Comparison of ENCODE assay signal across 8 mouse cellular contexts in the genomic region with DNA sequence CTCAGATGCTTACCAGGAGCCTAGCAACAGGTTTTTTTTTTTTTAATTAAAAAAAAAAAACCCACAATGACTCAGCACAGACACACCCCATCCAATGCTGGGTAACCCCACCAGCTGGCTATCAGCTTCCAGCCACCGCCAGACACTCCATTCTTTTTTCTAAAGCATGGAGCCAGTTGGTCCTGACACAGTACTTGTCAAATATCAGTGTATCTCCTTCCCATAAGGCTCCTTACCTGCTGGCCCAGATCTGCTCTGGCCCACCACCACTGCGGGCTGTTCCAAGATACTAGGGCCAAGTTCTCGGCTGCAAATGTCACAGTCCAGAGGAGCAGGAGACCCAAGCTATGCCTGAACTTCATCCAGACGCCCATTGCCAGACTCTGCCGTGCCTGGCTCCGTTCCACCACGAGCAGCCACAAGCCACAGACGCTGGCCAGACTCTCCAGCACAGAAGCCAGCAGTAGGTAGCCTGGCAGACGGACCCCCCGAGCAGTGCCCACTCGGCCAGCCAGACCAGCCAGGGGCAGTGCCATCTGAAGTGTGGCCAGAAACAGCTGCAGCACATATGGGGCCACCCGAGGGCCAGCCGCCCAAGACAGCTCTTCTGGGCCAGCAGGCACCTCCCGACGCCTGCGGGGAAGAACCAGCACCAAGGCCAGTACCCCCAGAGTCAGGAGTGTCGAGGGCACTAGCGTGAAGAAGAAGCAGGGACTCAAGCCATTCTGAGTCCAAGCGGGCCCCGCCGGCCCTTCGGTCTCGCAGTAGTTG. TPM values are rescaled to one million over a fixed set of nuclear protein-coding genes. Genes with fewer than 3 reads are reported as not detected.
A peak's percentile ranks its signal among the peaks of the same experiment; 100 is the strongest.
DNase-seq lines count a peak whose midpoint lies in the region; ATAC-seq and TF ChIP-seq lines count a peak whose summit lies in the region.

No protein-coding gene starts in this region.

- H3K9me3 ChIP-seq in lung, embryonic 15.5 days: no peaks in the 10 kb centered on the region
- H3K9me3 ChIP-seq in erythroblast, embryonic 14.5 days (ENCODE audit: control insufficient read depth, low read length): peaks cover 7% of the 10 kb centered on the region
- no peaks in the 10 kb centered on the region for H3K9me3 ChIP-seq in heart, embryonic 16.5 days (replicated peaks; ENCODE audit: control insufficient read depth, low read length)
- H3K9me3 ChIP-seq in lung, embryonic 16.5 days (ENCODE audit: control insufficient read depth, low read length): 0 out of 2 replicates have a peak, but pooled peaks cover 2% of the 10 kb centered on the region

- H3K9ac ChIP-seq in lung, embryonic 15.5 days: peak overlapping the region; percentile 49
- peak overlapping the region; percentile 76 for H3K9ac ChIP-seq in heart, embryonic 16.5 days (ENCODE audit: low read length)
- peak overlapping the region; percentile 73 for H3K9ac ChIP-seq in lung, embryonic 16.5 days (ENCODE audit: low read length)

- peaks cover 24% of the 10 kb centered on the region; the same call in 1 of the 2 replicates for H3K36me3 ChIP-seq in lung, embryonic 15.5 days
- peaks cover 89% of the 10 kb centered on the region for H3K36me3 ChIP-seq in erythroblast, embryonic 14.5 days (ENCODE audit: control insufficient read depth)
- peaks cover 31% of the 10 kb centered on the region for H3K36me3 ChIP-seq in heart, embryonic 16.5 days (ENCODE audit: control insufficient read depth, insufficient read depth)
- peaks cover 12% of the 10 kb centered on the region for H3K36me3 ChIP-seq in lung, embryonic 16.5 days (ENCODE audit: control insufficient read depth, insufficient read depth, low read length)

- 5% methylated on average over 23 of the region's 23 CpGs for WGBS in lung, embryonic 15.5 days
- WGBS in heart, embryonic 16.5 days: 6% methylated on average over 23 of the region's 23 CpGs
- WGBS in lung, embryonic 16.5 days: 4% methylated on average over 23 of the region's 23 CpGs

- H3K4me1 ChIP-seq in lung, embryonic 15.5 days: peaks cover 17% of the 10 kb centered on the region
- H3K4me1 ChIP-seq in erythroblast, embryonic 14.5 days (ENCODE audit: control insufficient read depth): peaks cover 68% of the 10 kb centered on the region
- H3K4me1 ChIP-seq in heart, embryonic 16.5 days (ENCODE audit: control insufficient read depth, insufficient read depth, low read length): peaks cover 8% of the 10 kb centered on the region
- peaks cover 14% of the 10 kb centered on the region for H3K4me1 ChIP-seq in lung, embryonic 16.5 days (replicated peaks; ENCODE audit: control insufficient read depth, insufficient read depth, low read length)

- peak overlapping the region; percentile 66 for H3K4me3 ChIP-seq in lung, embryonic 15.5 days
- peak overlapping the region; percentile 87 for H3K4me3 ChIP-seq in erythroblast, embryonic 14.5 days (replicated peaks)
- H3K4me3 ChIP-seq in heart, embryonic 16.5 days (ENCODE audit: low read length): peak overlapping the region; percentile 72
- peak overlapping the region; percentile 66 for H3K4me3 ChIP-seq in lung, embryonic 16.5 days (ENCODE audit: low read length)

- peak overlapping the region; percentile 44; the same call in 1 of the 2 replicates for H3K27ac ChIP-seq in lung, embryonic 15.5 days
- H3K27ac ChIP-seq in heart, embryonic 16.5 days (ENCODE audit: low read length): no peak overlapping the region
- H3K27ac ChIP-seq in lung, embryonic 16.5 days (ENCODE audit: low read length): peak overlapping the region; percentile 14; the same call in 1 of the 2 replicates

- H3K4me2 ChIP-seq in lung, embryonic 15.5 days: peak overlapping the region; percentile 98
- peak overlapping the region; percentile 98 for H3K4me2 ChIP-seq in heart, embryonic 16.5 days (ENCODE audit: low read depth, low read length)
- peak overlapping the region; percentile 97 for H3K4me2 ChIP-seq in lung, embryonic 16.5 days (ENCODE audit: low read depth, low read length)

- no peak for TF ChIP-seq POLR2A in brain, embryonic 14.5 days (IDR thresholded peaks at IDR 0.05; ENCODE audit: borderline replicate concordance, extremely low read depth, insufficient read depth, insufficient read length, poor library complexity, severe bottlenecking)

- no peak for DNase-seq in lung, postnatal 4 days
- DNase-seq in brain, embryonic 14.5 days (ENCODE audit: low read depth): peak; percentile 60
- peak; percentile 62 for DNase-seq in kidney, postnatal 14 days
- peak; percentile 80 to 83 for DNase-seq in right cerebral cortex, postnatal 10 days (ENCODE audit: low spot score in 2 of 2)

- no peak for TF ChIP-seq CTCF in brain, embryonic 14.5 days (IDR thresholded peaks at IDR 0.05; ENCODE audit: borderline replicate concordance, extremely low read depth, insufficient read depth, insufficient read length)

- ATAC-seq in lung, embryonic 15.5 days (ENCODE audit: borderline replicate concordance, extremely low read depth, low FRiP score, low TSS enrichment): peak; percentile 50
- ATAC-seq in heart, embryonic 16.5 days (replicated peaks; ENCODE audit: extremely low read depth, insufficient read depth, low FRiP score): peak; percentile 37
- ATAC-seq in lung, embryonic 16.5 days (ENCODE audit: low read depth): peak; percentile 43

- no peaks in the 10 kb centered on the region for H3K27me3 ChIP-seq in lung, embryonic 15.5 days
- H3K27me3 ChIP-seq in erythroblast, embryonic 14.5 days (ENCODE audit: control insufficient read depth): no peaks in the 10 kb centered on the region; the same call in 1 of the 2 replicates
- H3K27me3 ChIP-seq in heart, embryonic 16.5 days (ENCODE audit: control insufficient read depth, insufficient read depth, low read length): no peaks in the 10 kb centered on the region
- no peaks in the 10 kb centered on the region for H3K27me3 ChIP-seq in lung, embryonic 16.5 days (ENCODE audit: control insufficient read depth, insufficient read depth, low read depth, low read length)

RNA-seq across cellular contexts. Expression of a gene that starts 0.7 kb away (rescaled TPM):
- polyA plus RNA-seq in lung, embryonic 15.5 days (2015; fragmentation: Nextera tagmentation; extraction: Ambion mirVana): 16.1 and 17.1 TPM in 2 replicates
- polyA plus RNA-seq in brain, embryonic 14.5 days (2012; rRNA removed): 32.6 and 40.9 TPM in 2 replicates
- 10.0 and 12.6 TPM in 2 replicates for polyA plus RNA-seq in erythroblast, embryonic 14.5 days (2012)
- 15.2 and 16.1 TPM in 2 replicates for polyA plus RNA-seq in heart, embryonic 16.5 days (2015; fragmentation: Nextera tagmentation; extraction: Ambion mirVana)
- polyA plus RNA-seq in lung, embryonic 16.5 days (2015; fragmentation: Nextera tagmentation; extraction: Ambion mirVana): 16.3 and 18.8 TPM in 2 replicates

RNA-seq across cellular contexts. Expression of a gene that starts 11.1 kb away (rescaled TPM):
- 38.1 and 39.9 TPM in 2 replicates for polyA plus RNA-seq in lung, embryonic 15.5 days (2015; fragmentation: Nextera tagmentation; extraction: Ambion mirVana)
- polyA plus RNA-seq in brain, embryonic 14.5 days (2012; rRNA removed): 47.4 and 58.5 TPM in 2 replicates
- 6.7 and 7.3 TPM in 2 replicates for polyA plus RNA-seq in erythroblast, embryonic 14.5 days (2012)
- 30.4 and 31.7 TPM in 2 replicates for polyA plus RNA-seq in heart, embryonic 16.5 days (2015; fragmentation: Nextera tagmentation; extraction: Ambion mirVana)
- polyA plus RNA-seq in lung, embryonic 16.5 days (2015; fragmentation: Nextera tagmentation; extraction: Ambion mirVana): 42.9 and 46.1 TPM in 2 replicates

RNA-seq across cellular contexts. Expression of a gene that starts 12.4 kb away (rescaled TPM):
- polyA plus RNA-seq in lung, embryonic 15.5 days (2015; fragmentation: Nextera tagmentation; extraction: Ambion mirVana): 21.8 and 23.2 TPM in 2 replicates
- polyA plus RNA-seq in brain, embryonic 14.5 days (2012; rRNA removed): 22.6 and 34.6 TPM in 2 replicates
- polyA plus RNA-seq in erythroblast, embryonic 14.5 days (2012): 0.98 and 1.2 TPM in 2 replicates
- polyA plus RNA-seq in heart, embryonic 16.5 days (2015; fragmentation: Nextera tagmentation; extraction: Ambion mirVana): 22.8 and 32.0 TPM in 2 replicates
- polyA plus RNA-seq in lung, embryonic 16.5 days (2015; fragmentation: Nextera tagmentation; extraction: Ambion mirVana): 23.4 and 24.6 TPM in 2 replicates

RNA-seq across cellular contexts. Expression of a gene that starts 12.5 kb away (rescaled TPM):
- 21.9 and 27.6 TPM in 2 replicates for polyA plus RNA-seq in lung, embryonic 15.5 days (2015; fragmentation: Nextera tagmentation; extraction: Ambion mirVana)
- polyA plus RNA-seq in brain, embryonic 14.5 days (2012; rRNA removed): 63.2 and 68.4 TPM in 2 replicates
- polyA plus RNA-seq in erythroblast, embryonic 14.5 days (2012): 25.7 and 26.4 TPM in 2 replicates
- 31.7 and 34.9 TPM in 2 replicates for polyA plus RNA-seq in heart, embryonic 16.5 days (2015; fragmentation: Nextera tagmentation; extraction: Ambion mirVana)
- polyA plus RNA-seq in lung, embryonic 16.5 days (2015; fragmentation: Nextera tagmentation; extraction: Ambion mirVana): 26.4 and 29.1 TPM in 2 replicates

RNA-seq across cellular contexts. Expression of a gene that starts 31.1 kb away (rescaled TPM):
- 16.2 and 16.6 TPM in 2 replicates for polyA plus RNA-seq in lung, embryonic 15.5 days (2015; fragmentation: Nextera tagmentation; extraction: Ambion mirVana)
- 30.9 and 37.9 TPM in 2 replicates for polyA plus RNA-seq in brain, embryonic 14.5 days (2012; rRNA removed)
- 0.02 and 0.62 TPM in 2 replicates for polyA plus RNA-seq in erythroblast, embryonic 14.5 days (2012)
- polyA plus RNA-seq in heart, embryonic 16.5 days (2015; fragmentation: Nextera tagmentation; extraction: Ambion mirVana): 7.7 and 8.8 TPM in 2 replicates
- polyA plus RNA-seq in lung, embryonic 16.5 days (2015; fragmentation: Nextera tagmentation; extraction: Ambion mirVana): 19.6 and 21.6 TPM in 2 replicates

Comparison
In these comparisons a context has a peak if more than half of its experiments do, and no peak if none do; other contexts are left out.
1. DNase-seq: peak in brain, embryonic 14.5 days (single experiment), kidney, postnatal 14 days (single experiment) and right cerebral cortex, postnatal 10 days (2 of 2); none in lung, postnatal 4 days (0 of 2).
2. RNA of a gene that starts 12.4 kb away (polyA plus RNA-seq): 23.4 to 24.6 TPM in lung, embryonic 16.5 days, 21.8 to 23.2 TPM in lung, embryonic 15.5 days, 22.8 to 32.0 TPM in heart, embryonic 16.5 days and 22.6 to 34.6 TPM in brain, embryonic 14.5 days; 0.98 to 1.2 TPM in erythroblast, embryonic 14.5 days; every median in the first group is over 10 times any median in the second.
3. Peak in every context shown above with its lines, with median percentiles within 50 percentile points of each other: ATAC-seq, H3K4me2 ChIP-seq, H3K4me3 ChIP-seq and H3K9ac ChIP-seq.